Mouse (Mus musculus) CH12.LX (cell line): ENCODE data around the gene Actb.

Experiments used
- CHD1 ChIP-seq: IDR thresholded peaks from 2 replicates; pipeline ENCODE4 v1.6.1; 2012; ENCODE audit warnings: low read depth, low read length, improper control_type of control experiment, inconsistent platforms
- CHD2 ChIP-seq: IDR thresholded peaks from 2 replicates; pipeline ENCODE4 v1.6.1; 2011; ENCODE audit warnings: low read length, improper control_type of control experiment
- CTCF ChIP-seq, 2 experiments: IDR thresholded peaks in 1 of 2; conservative IDR thresholded peaks in 1 of 2; 2 replicates each; pipeline ENCODE4 v1.5.1; 2011 to 2012; ENCODE audit warnings: low read depth in 2 of 2, low read length in 2 of 2, improper control_type of control experiment in 1 of 2, inconsistent platforms in 1 of 2, mild to moderate bottlenecking in 1 of 2, moderate library complexity in 1 of 2
- EP300 ChIP-seq: IDR thresholded peaks from 2 replicates; pipeline ENCODE4 v1.6.1; 2011; ENCODE audit warnings: low read length, improper control_type of control experiment
- JUN ChIP-seq: IDR thresholded peaks from 2 replicates; pipeline ENCODE4 v1.6.1; 2011; ENCODE audit warnings: low read depth, mild to moderate bottlenecking, low read length, improper control_type of control experiment, moderate library complexity; ENCODE audit not compliant: insufficient read depth
- JUND ChIP-seq: conservative IDR thresholded peaks from 2 replicates; pipeline ENCODE4 v1.6.1; 2011; ENCODE audit warnings: low read depth, low read length, improper control_type of control experiment
- MAFK ChIP-seq: IDR thresholded peaks from 2 replicates; pipeline ENCODE4 v1.6.1; 2011; ENCODE audit warnings: low read length, improper control_type of control experiment; ENCODE audit not compliant: insufficient replicate concordance
- MAX ChIP-seq: IDR thresholded peaks from 2 replicates; pipeline ENCODE4 v1.6.1; 2011; ENCODE audit warnings: low read length, improper control_type of control experiment
- POLR2A ChIP-seq: IDR thresholded peaks from 2 replicates; pipeline ENCODE4 v1.6.1; 2011; ENCODE audit warnings: low read depth, mild to moderate bottlenecking, improper control_type of control experiment, low read length
- RAD21 ChIP-seq: IDR thresholded peaks from 2 replicates; pipeline ENCODE4 v1.6.1; 2011; ENCODE audit warnings: low read depth, mild to moderate bottlenecking, low read length, improper control_type of control experiment, moderate library complexity
- RCOR1 ChIP-seq: conservative IDR thresholded peaks from 2 replicates; pipeline ENCODE4 v1.6.1; 2012; ENCODE audit warnings: low read depth, mild to moderate bottlenecking, inconsistent platforms, low read length, improper control_type of control experiment
- SIN3A ChIP-seq: IDR thresholded peaks from 2 replicates; pipeline ENCODE4 v1.6.1; 2012; ENCODE audit warnings: low read length, improper control_type of control experiment, inconsistent platforms
- USF1 ChIP-seq: IDR thresholded peaks from 2 replicates; pipeline ENCODE4 v1.6.1; 2014; ENCODE audit warnings: low read depth, mild to moderate bottlenecking, inconsistent platforms, low read length, improper control_type of control experiment

DNA sequence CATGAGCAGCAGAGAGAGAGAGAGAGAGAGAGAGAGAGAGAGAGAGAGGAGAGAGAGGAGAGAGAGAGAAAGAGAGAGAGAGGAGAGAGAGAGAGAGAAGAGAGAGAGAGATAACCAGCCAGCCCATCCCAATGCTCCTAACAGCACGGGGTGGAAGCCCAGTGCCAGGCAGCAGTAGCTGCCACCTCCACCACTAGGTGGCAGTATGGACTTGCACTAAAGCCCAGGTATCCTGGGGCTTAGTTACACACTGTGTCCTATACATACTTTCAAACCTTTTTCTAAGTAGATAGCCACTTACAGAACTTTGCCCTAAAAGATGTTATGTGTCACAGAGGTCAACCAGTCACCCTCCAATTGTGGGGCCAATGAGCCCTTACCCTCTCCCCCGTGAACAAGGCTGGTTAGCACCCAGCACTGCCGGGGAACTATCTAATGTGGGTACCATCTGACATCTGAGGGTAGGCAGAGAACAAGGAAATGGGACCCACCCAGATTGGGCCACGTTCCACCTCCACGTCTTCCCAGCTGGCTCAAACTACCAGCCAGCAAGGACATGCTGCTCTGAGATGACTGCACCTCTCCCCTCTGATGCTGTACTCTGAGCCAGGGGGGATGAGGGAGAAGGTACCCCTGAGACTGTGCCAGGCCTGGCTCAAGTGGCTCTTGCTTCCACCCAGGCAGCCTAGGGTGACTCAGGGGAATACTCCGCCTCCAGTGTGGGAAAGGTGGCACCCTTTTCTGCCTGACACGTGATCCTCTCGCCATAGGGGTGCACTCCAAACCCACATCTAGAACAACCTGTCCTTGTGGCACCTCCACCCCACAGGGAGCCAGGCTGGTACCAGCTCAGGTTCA, 27.0 kb downstream of the Actb start:
- no peak for TF ChIP-seq CHD2
- no peak for TF ChIP-seq POLR2A
- peak; percentile 91 to 96 for TF ChIP-seq CTCF (conservative IDR thresholded peaks at IDR 0.05 in 1 of 2, IDR thresholded peaks at IDR 0.05 in 1 of 2; ENCODE audit: low read depth in 2 of 2, low read length in 2 of 2)
- no peak for TF ChIP-seq EP300
- TF ChIP-seq JUND, result no peak
- TF ChIP-seq CHD1, result no peak
- no peak for TF ChIP-seq MAX
- TF ChIP-seq RAD21, result peak; percentile 96
- no peak for TF ChIP-seq RCOR1
- TF ChIP-seq MAFK, result no peak
- no peak for TF ChIP-seq SIN3A
- no peak for TF ChIP-seq USF1
- TF ChIP-seq JUN, result no peak
